Comparison of ENCODE assay signal across 8 mouse cellular contexts in the genomic region with DNA sequence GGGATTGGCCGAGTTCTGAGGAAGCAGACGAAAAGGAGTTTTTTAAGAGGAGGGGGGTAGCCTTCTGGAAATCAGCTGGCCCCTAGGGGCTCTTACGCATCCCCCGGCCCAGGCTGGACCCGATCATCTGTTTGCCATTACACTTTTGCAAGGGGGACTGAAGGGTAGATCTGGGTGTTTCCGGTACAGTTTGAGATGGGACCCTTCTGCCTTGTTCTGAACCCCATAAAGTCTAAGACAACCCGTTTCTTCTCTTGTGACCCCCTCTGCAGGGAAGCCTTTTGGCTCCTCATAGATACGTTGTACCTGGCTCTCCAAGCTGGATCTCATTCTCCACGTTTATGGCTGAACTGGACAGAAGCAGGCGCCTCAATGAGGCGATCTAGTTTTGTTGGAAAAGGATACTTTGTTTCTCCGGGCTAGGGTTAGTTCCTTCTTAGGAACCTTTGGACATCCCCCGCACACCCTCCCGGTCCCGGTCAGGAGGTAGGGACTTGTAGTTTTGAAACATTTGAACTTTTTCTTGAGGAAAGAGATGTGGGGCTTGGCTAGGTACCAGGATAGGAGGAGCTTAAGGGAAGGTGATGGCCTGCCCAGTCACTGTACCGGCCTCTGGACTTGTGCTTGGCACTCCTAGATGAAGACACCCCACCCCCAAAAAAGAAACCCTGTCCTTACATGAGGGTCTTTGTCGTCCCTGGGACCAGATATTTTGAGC. TPM values are rescaled to one million over a fixed set of nuclear protein-coding genes. Genes with fewer than 3 reads are reported as not detected.
DNase-seq lines count a peak whose midpoint lies in the region; ATAC-seq and TF ChIP-seq lines count a peak whose summit lies in the region.

No protein-coding gene starts in this region.

- in situ Hi-C loops in ES-E14 (cut with MboI; ENCODE audit: low sequenced_read_pairs in 2 of 2, unreplicated experiment in 2 of 2), result no loop called here

- H3K27me3 ChIP-seq in C2C12 (ENCODE audit: control insufficient read depth, insufficient read depth, insufficient read length), result no peaks in the 10 kb centered on the region
- H3K27me3 ChIP-seq in forebrain, embryonic 15.5 days, result no peaks in the 10 kb centered on the region
- H3K27me3 ChIP-seq in kidney, embryonic 14.5 days (ENCODE audit: control insufficient read depth, insufficient read depth, low read length), result no peaks in the 10 kb centered on the region

- ATAC-seq in forebrain, embryonic 15.5 days (replicated peaks), result no peak
- no peak for ATAC-seq in kidney, embryonic 14.5 days (ENCODE audit: low FRiP score, low TSS enrichment)
- ATAC-seq in inflammation-experienced regulatory T-cells, adult 6 months, result no peak
- no peak for ATAC-seq in monocyte, adult 5-6 weeks (replicated peaks; ENCODE audit: insufficient number of reproducible peaks, low FRiP score, low TSS enrichment, poor library complexity, severe bottlenecking)

- H3K4me2 ChIP-seq in forebrain, embryonic 15.5 days (replicated peaks), result peak overlapping the region; percentile 58
- peak overlapping the region; percentile 69 for H3K4me2 ChIP-seq in kidney, embryonic 14.5 days (replicated peaks; ENCODE audit: low read depth, low read length)

- H3K9ac ChIP-seq in ES-E14 (ENCODE audit: insufficient read depth, low read depth, low read length, poor library complexity, severe bottlenecking), result peak overlapping the region; percentile 84
- peak overlapping the region; percentile 97 for H3K9ac ChIP-seq in forebrain, embryonic 15.5 days (replicated peaks)
- H3K9ac ChIP-seq in kidney, embryonic 14.5 days (ENCODE audit: low read depth, low read length), result peak overlapping the region; percentile 89

- 6% methylated on average over 17 of the region's 17 CpGs for WGBS in forebrain, embryonic 15.5 days
- WGBS in kidney, embryonic 14.5 days, result 3% methylated on average over 17 of the region's 17 CpGs
- 5% methylated on average over 17 of the region's 17 CpGs for WGBS in macrophage (ENCODE audit: missing documents)

- H3ac ChIP-seq in C2C12 (ENCODE audit: control insufficient read depth, insufficient read length, low read depth), result peak overlapping the region; percentile 66

- H3K27ac ChIP-seq in ES-E14 (ENCODE audit: insufficient read depth, low read depth, low read length, poor library complexity, severe bottlenecking), result peak overlapping the region; percentile 86
- H3K27ac ChIP-seq in forebrain, embryonic 15.5 days (replicated peaks), result peak overlapping the region; percentile 96
- peak overlapping the region; percentile 97 for H3K27ac ChIP-seq in kidney, embryonic 14.5 days (ENCODE audit: low read depth, low read length)
- H3K27ac ChIP-seq in macrophage, result peak overlapping the region; percentile 98

- H3K79me2 ChIP-seq in C2C12 (ENCODE audit: control insufficient read depth, insufficient read depth) (peaks cover 64% of the 10 kb centered on the region), macrophage (ENCODE audit: inconsistent target) (peaks cover 60% of the 10 kb centered on the region)

- peaks cover 19% of the 10 kb centered on the region for H3K36me3 ChIP-seq in C2C12 (ENCODE audit: control insufficient read depth, insufficient read depth)
- H3K36me3 ChIP-seq in ES-E14 (ENCODE audit: control insufficient read depth, insufficient read depth, low read length, poor library complexity, severe bottlenecking), result no peaks in the 10 kb centered on the region; the same call in 1 of the 2 replicates
- no peaks in the 10 kb centered on the region for H3K36me3 ChIP-seq in forebrain, embryonic 15.5 days
- H3K36me3 ChIP-seq in kidney, embryonic 14.5 days (ENCODE audit: control insufficient read depth, insufficient read depth, low read length), result no peaks in the 10 kb centered on the region
- H3K36me3 ChIP-seq in macrophage (ENCODE audit: inconsistent target), result peaks cover under 1% of the 10 kb centered on the region; the same call in 1 of the 2 replicates

- no peaks in the 10 kb centered on the region for H3K9me3 ChIP-seq in ES-E14 (ENCODE audit: control insufficient read depth, insufficient read depth, low read depth, low read length)
- no peaks in the 10 kb centered on the region for H3K9me3 ChIP-seq in forebrain, embryonic 15.5 days
- H3K9me3 ChIP-seq in kidney, embryonic 14.5 days (ENCODE audit: control insufficient read depth, low read length), result no peaks in the 10 kb centered on the region

- H3K4me1 ChIP-seq in ES-E14 (ENCODE audit: control insufficient read depth in 2 of 2, insufficient read depth in 2 of 2, low read length in 2 of 2, poor library complexity in 1 of 2), result peaks cover 14 to 18% of the 10 kb centered on the region in 2 experiments; a peak in 3 of 4 replicates
- H3K4me1 ChIP-seq in forebrain, embryonic 15.5 days, result peaks cover 52% of the 10 kb centered on the region
- H3K4me1 ChIP-seq in kidney, embryonic 14.5 days (ENCODE audit: control insufficient read depth, insufficient read depth, low read length), result peaks cover 37% of the 10 kb centered on the region

- peak overlapping the region; percentile 98 for H3K4me3 ChIP-seq in C2C12 (ENCODE audit: insufficient read depth, poor library complexity, severe bottlenecking)
- peak overlapping the region; percentile 93 to 96 for H3K4me3 ChIP-seq in ES-E14 (ENCODE audit: insufficient read depth in 1 of 2, low read depth in 1 of 2, low read length in 2 of 2, poor library complexity in 1 of 2, severe bottlenecking in 1 of 2)
- H3K4me3 ChIP-seq in forebrain, embryonic 15.5 days, result peak overlapping the region; percentile 98
- H3K4me3 ChIP-seq in kidney, embryonic 14.5 days (ENCODE audit: low read length), result peak overlapping the region; percentile 94
- H3K4me3 ChIP-seq in macrophage (ENCODE audit: inconsistent target), result peak overlapping the region; percentile 98

- peaks cover 55% of the 10 kb centered on the region for H3K79me3 ChIP-seq in C2C12 (ENCODE audit: low read depth)

- TF ChIP-seq CTCF in C2C12 (IDR thresholded peaks at IDR 0.05; ENCODE audit: control insufficient read depth, insufficient read depth, insufficient read length), result no peak

- no peak for DNase-seq in ES-E14 (ENCODE audit: low read depth, low spot score)
- no peak for DNase-seq in ovary, postnatal 36 days (ENCODE audit: low spot score)

RNA-seq across cellular contexts. Expression of a gene that starts 2.0 kb away (rescaled TPM):
- polyA plus RNA-seq in C2C12 (2012; fragmentation: generic; extraction: Trizol) (219 TPM), macrophage (2018) (151 to 499 TPM (median 254 TPM) in 3 replicates)
- total RNA-seq in ES-E14 (2012; rRNA removed), result 108 and 147 TPM in 2 replicates
- 129 and 132 TPM in 2 replicates for polyA plus RNA-seq in forebrain, embryonic 15.5 days (2015; fragmentation: Nextera tagmentation; extraction: Ambion mirVana)
- 46.9 and 57.2 TPM in 2 replicates for polyA plus RNA-seq in kidney, embryonic 14.5 days (2014; fragmentation: Nextera tagmentation; extraction: Ambion mirVana)
- 100 to 1,000 TPM in 24 of 26 experiments, 10 to 100 TPM in 2; 72.2 to 414 (median 208) TPM for total RNA-seq in macrophage (2018; cell fraction: chromatin; rRNA removed)
- 100 to 1,000 TPM; 171 to 234 (median 210) TPM for total RNA-seq in macrophage (2018; cell fraction: cytosol; rRNA removed)
- total RNA-seq in macrophage (2018; cell fraction: nucleus; rRNA removed), result 100 to 1,000 TPM in 25 of 26 experiments, 10 to 100 TPM in 1; 82.4 to 238 (median 191) TPM
- 10 to 100 TPM; 38.6 to 64.7 (median 40.7) TPM for polyA plus RNA-seq in inflammation-experienced regulatory T-cells, adult 6 months (2017; shearing (Covaris generic))
- total RNA-seq in monocyte, adult 5-6 weeks (2017), result 199 to 392 TPM (median 246 TPM) in 3 replicates

RNA-seq across cellular contexts. Expression of a gene that starts 18.6 kb away (rescaled TPM):
- polyA plus RNA-seq in C2C12 (2012; fragmentation: generic; extraction: Trizol), result 1,391 TPM
- 1,213 and 1,430 TPM in 2 replicates for total RNA-seq in ES-E14 (2012; rRNA removed)
- 327 and 370 TPM in 2 replicates for polyA plus RNA-seq in forebrain, embryonic 15.5 days (2015; fragmentation: Nextera tagmentation; extraction: Ambion mirVana)
- polyA plus RNA-seq in kidney, embryonic 14.5 days (2014; fragmentation: Nextera tagmentation; extraction: Ambion mirVana), result 695 and 947 TPM in 2 replicates
- 100 to 1,000 TPM; 108 to 477 (median 140) TPM for total RNA-seq in macrophage (2018; cell fraction: chromatin; rRNA removed)
- 1,000 to 10,000 TPM in 6 of 26 experiments, 100 to 1,000 TPM in 20; 449 to 1,138 (median 724) TPM for total RNA-seq in macrophage (2018; cell fraction: cytosol; rRNA removed)
- total RNA-seq in macrophage (2018; cell fraction: nucleus; rRNA removed), result 100 to 1,000 TPM; 131 to 371 (median 177) TPM
- 992 to 1,238 TPM (median 1,231 TPM) in 3 replicates for polyA plus RNA-seq in macrophage (2018)
- polyA plus RNA-seq in inflammation-experienced regulatory T-cells, adult 6 months (2017; shearing (Covaris generic)), result 1,000 to 10,000 TPM in 2 of 3 experiments, 100 to 1,000 TPM in 1; 686 to 1,148 (median 1,072) TPM
- 1,225 to 1,795 TPM (median 1,736 TPM) in 3 replicates for total RNA-seq in monocyte, adult 5-6 weeks (2017)

RNA-seq across cellular contexts. Expression of a gene that starts 25.1 kb away (rescaled TPM):
- polyA plus RNA-seq in C2C12 (2012; fragmentation: generic; extraction: Trizol) (0.14 TPM), macrophage (2018) (not detected in 3 replicates)
- total RNA-seq in ES-E14 (2012; rRNA removed), result 2.3 TPM in 2 replicates
- 0.39 and 0.75 TPM in 2 replicates for polyA plus RNA-seq in forebrain, embryonic 15.5 days (2015; fragmentation: Nextera tagmentation; extraction: Ambion mirVana)
- 0.56 TPM in 1 of 2 replicates, not detected in the other for polyA plus RNA-seq in kidney, embryonic 14.5 days (2014; fragmentation: Nextera tagmentation; extraction: Ambion mirVana)
- 1 to 10 TPM in 8 of 26 experiments, not detected in 18; 1.5 to 2.2 (median 2.0) TPM for total RNA-seq in macrophage (2018; cell fraction: chromatin; rRNA removed)
- not detected for total RNA-seq in macrophage (2018; cell fraction: cytosol; rRNA removed)
- total RNA-seq in macrophage (2018; cell fraction: nucleus; rRNA removed), result 1 to 10 TPM in 3 of 26 experiments, not detected in 23; 1.2 to 1.8 (median 1.4) TPM
- under 1 TPM in 1 of 3 experiments, not detected in 2; 0.56 TPM for polyA plus RNA-seq in inflammation-experienced regulatory T-cells, adult 6 months (2017; shearing (Covaris generic))
- not detected in 3 replicates for total RNA-seq in monocyte, adult 5-6 weeks (2017)

RNA-seq across cellular contexts. Expression of a gene that starts 34.5 kb away (rescaled TPM):
- polyA plus RNA-seq in C2C12 (2012; fragmentation: generic; extraction: Trizol) (8.7 TPM), macrophage (2018) (16.4 to 22.4 TPM (median 16.9 TPM) in 3 replicates)
- total RNA-seq in ES-E14 (2012; rRNA removed), result 14.0 and 18.5 TPM in 2 replicates
- 18.0 and 18.6 TPM in 2 replicates for polyA plus RNA-seq in forebrain, embryonic 15.5 days (2015; fragmentation: Nextera tagmentation; extraction: Ambion mirVana)
- polyA plus RNA-seq in kidney, embryonic 14.5 days (2014; fragmentation: Nextera tagmentation; extraction: Ambion mirVana), result 12.6 and 13.7 TPM in 2 replicates
- total RNA-seq in macrophage (2018; cell fraction: chromatin; rRNA removed), result 10 to 100 TPM; 37.3 to 76.4 (median 49.9) TPM
- total RNA-seq in macrophage (2018; cell fraction: cytosol; rRNA removed), result 10 to 100 TPM; 18.8 to 25.0 (median 21.2) TPM
- 10 to 100 TPM; 24.8 to 40.9 (median 32.6) TPM for total RNA-seq in macrophage (2018; cell fraction: nucleus; rRNA removed)
- polyA plus RNA-seq in inflammation-experienced regulatory T-cells, adult 6 months (2017; shearing (Covaris generic)), result 10 to 100 TPM; 23.0 to 28.1 (median 23.0) TPM
- total RNA-seq in monocyte, adult 5-6 weeks (2017), result 42.0 to 49.3 TPM (median 43.5 TPM) in 3 replicates

RNA-seq across cellular contexts. Expression of a gene that starts 39.7 kb away (rescaled TPM):
- polyA plus RNA-seq in C2C12 (2012; fragmentation: generic; extraction: Trizol), result 4.9 TPM
- total RNA-seq in ES-E14 (2012; rRNA removed), result 3.0 and 4.1 TPM in 2 replicates
- polyA plus RNA-seq in forebrain, embryonic 15.5 days (2015; fragmentation: Nextera tagmentation; extraction: Ambion mirVana), result 17.8 and 21.0 TPM in 2 replicates
- 8.6 and 11.3 TPM in 2 replicates for polyA plus RNA-seq in kidney, embryonic 14.5 days (2014; fragmentation: Nextera tagmentation; extraction: Ambion mirVana)
- 1 to 10 TPM in 5 of 26 experiments, under 1 TPM in 9, not detected in 12; 0.37 to 2.5 (median 0.74) TPM for total RNA-seq in macrophage (2018; cell fraction: chromatin; rRNA removed)
- 1 to 10 TPM in 7 of 26 experiments, under 1 TPM in 19; 0.44 to 1.3 (median 0.86) TPM for total RNA-seq in macrophage (2018; cell fraction: cytosol; rRNA removed)
- total RNA-seq in macrophage (2018; cell fraction: nucleus; rRNA removed), result 1 to 10 TPM in 6 of 26 experiments, under 1 TPM in 13, not detected in 7; 0.23 to 3.6 (median 0.78) TPM
- polyA plus RNA-seq in macrophage (2018), result 0.68 to 1.1 TPM (median 0.72 TPM) in 3 replicates
- 1 to 10 TPM; 2.1 to 3.0 (median 2.3) TPM for polyA plus RNA-seq in inflammation-experienced regulatory T-cells, adult 6 months (2017; shearing (Covaris generic))
- total RNA-seq in monocyte, adult 5-6 weeks (2017), result 0.96 to 3.0 TPM in 2 of 3 replicates, not detected in the other
